Comparison of ENCODE assay signal across 7 mouse cellular contexts in the genomic region with DNA sequence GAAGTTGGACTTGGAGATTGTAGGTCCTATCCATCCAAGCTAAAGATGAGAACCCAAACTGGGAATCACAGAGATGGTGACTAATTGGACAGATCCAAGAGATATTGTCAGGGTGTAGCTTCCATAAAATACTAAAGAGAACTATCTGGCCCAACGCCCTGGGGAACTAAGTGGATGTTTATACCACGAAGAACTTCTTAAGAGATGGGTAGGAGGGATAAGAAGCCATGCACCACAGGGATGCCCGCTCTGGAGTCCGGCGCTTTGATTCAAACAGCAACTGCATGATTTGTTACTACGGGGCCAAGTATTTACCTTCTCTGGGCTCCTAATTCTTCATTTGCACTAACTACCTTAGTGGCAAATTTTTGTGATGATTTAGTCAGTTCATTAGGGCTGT. TPM values are rescaled to one million over a fixed set of nuclear protein-coding genes. Genes with fewer than 3 reads are reported as not detected.
DNase-seq lines count a peak whose midpoint lies in the region; ATAC-seq and TF ChIP-seq lines count a peak whose summit lies in the region.

No protein-coding gene starts in this region.

- intact Hi-C loops in left cerebral cortex, postnatal 25 days (cut with DNase I), result loop anchor here (1.0 kb wide), 1 partner anchor 40 kb away; the partner anchor contains the start of gene Ccna2

- H3K4me3 ChIP-seq in embryonic facial prominence, embryonic 13.5 days, result peak overlapping the region; percentile 73
- peak overlapping the region; percentile 73 for H3K4me3 ChIP-seq in hindbrain, postnatal 0 days (ENCODE audit: low read length)
- peak overlapping the region; percentile 70 for H3K4me3 ChIP-seq in midbrain, embryonic 14.5 days (replicated peaks; ENCODE audit: low read depth, low read length)

- 0 out of 2 replicates have a peak, but pooled peaks have one; percentile 6 for ATAC-seq in embryonic facial prominence, embryonic 13.5 days (ENCODE audit: insufficient number of reproducible peaks, insufficient read depth, low FRiP score, low TSS enrichment, low read depth)
- peak; percentile 21; the same call in 1 of the 2 replicates for ATAC-seq in hindbrain, postnatal 0 days
- peak; percentile 14 for ATAC-seq in midbrain, embryonic 14.5 days (ENCODE audit: low FRiP score, low TSS enrichment)

- no peaks in the 10 kb centered on the region for H3K36me3 ChIP-seq in embryonic facial prominence, embryonic 13.5 days
- 0 out of 2 replicates have a peak, but pooled peaks cover 6% of the 10 kb centered on the region for H3K36me3 ChIP-seq in hindbrain, postnatal 0 days (ENCODE audit: insufficient read depth, low read length)
- 0 out of 2 replicates have a peak, but pooled peaks cover 2% of the 10 kb centered on the region for H3K36me3 ChIP-seq in midbrain, embryonic 14.5 days (ENCODE audit: control insufficient read depth, insufficient read depth, low read length)

- H3K4me1 ChIP-seq in embryonic facial prominence, embryonic 13.5 days, result peaks cover 9% of the 10 kb centered on the region; the same call in 1 of the 2 replicates
- no peaks in the 10 kb centered on the region for H3K4me1 ChIP-seq in hindbrain, postnatal 0 days (ENCODE audit: insufficient read depth, low read length)
- H3K4me1 ChIP-seq in midbrain, embryonic 14.5 days (ENCODE audit: control insufficient read depth, insufficient read depth, low read length), result no peaks in the 10 kb centered on the region; the same call in 1 of the 2 replicates

- H3K9ac ChIP-seq in embryonic facial prominence, embryonic 13.5 days, result peak overlapping the region; percentile 87
- peak overlapping the region; percentile 80 for H3K9ac ChIP-seq in hindbrain, postnatal 0 days (replicated peaks; ENCODE audit: low read length)
- H3K9ac ChIP-seq in midbrain, embryonic 14.5 days (replicated peaks; ENCODE audit: low read length), result peak overlapping the region; percentile 84

- H3K4me2 ChIP-seq in embryonic facial prominence, embryonic 13.5 days, result peak overlapping the region; percentile 68
- peak overlapping the region; percentile 76 for H3K4me2 ChIP-seq in hindbrain, postnatal 0 days (ENCODE audit: low read depth, low read length)
- peak overlapping the region; percentile 68 for H3K4me2 ChIP-seq in midbrain, embryonic 14.5 days (ENCODE audit: low read length)

- no peaks in the 10 kb centered on the region for H3K9me3 ChIP-seq in embryonic facial prominence, embryonic 13.5 days
- H3K9me3 ChIP-seq in hindbrain, postnatal 0 days (ENCODE audit: low read length), result no peaks in the 10 kb centered on the region
- no peaks in the 10 kb centered on the region for H3K9me3 ChIP-seq in midbrain, embryonic 14.5 days (ENCODE audit: control insufficient read depth, low read length)

- H3K27me3 ChIP-seq in embryonic facial prominence, embryonic 13.5 days, result no peaks in the 10 kb centered on the region
- no peaks in the 10 kb centered on the region for H3K27me3 ChIP-seq in hindbrain, postnatal 0 days (ENCODE audit: insufficient read depth, low read length)
- no peaks in the 10 kb centered on the region for H3K27me3 ChIP-seq in midbrain, embryonic 14.5 days (ENCODE audit: control insufficient read depth, insufficient read depth, low read length)

- peak; percentile 7 to 18 for DNase-seq in left cerebral cortex, postnatal 25 days (ENCODE audit: low spot score in 2 of 2)
- no peak for DNase-seq in left cerebral cortex, adult 8-10 months (ENCODE audit: low spot score in 2 of 2)
- peak; percentile 10 for DNase-seq in hindbrain, postnatal 0 days (ENCODE audit: low spot score)
- DNase-seq in midbrain, embryonic 14.5 days, result peak; percentile 52
- no peak for DNase-seq in spleen, postnatal 36 days (ENCODE audit: low spot score in 2 of 2)
- no peak for DNase-seq in cerebellum, adult 9-11 months

- peak overlapping the region; percentile 66 for H3K27ac ChIP-seq in embryonic facial prominence, embryonic 13.5 days
- H3K27ac ChIP-seq in hindbrain, postnatal 0 days, result peak overlapping the region; percentile 82
- peak overlapping the region; percentile 86 for H3K27ac ChIP-seq in midbrain, embryonic 14.5 days (replicated peaks; ENCODE audit: low read depth, low read length)

- TF ChIP-seq CTCF in hindbrain, postnatal 0 days (IDR thresholded peaks at IDR 0.05; ENCODE audit: low read depth), result no peak

- WGBS in embryonic facial prominence, embryonic 13.5 days, result 6% methylated on average over 6 of the region's 6 CpGs
- 2% methylated on average over 6 of the region's 6 CpGs for WGBS in hindbrain, postnatal 0 days
- WGBS in midbrain, embryonic 14.5 days, result 2% methylated on average over 6 of the region's 6 CpGs

RNA-seq across cellular contexts. Expression of gene Bbs7, which starts 0.6 kb away (rescaled TPM):
- total RNA-seq in left cerebral cortex, postnatal 25 days (2021), result 10 to 100 TPM; 13.3 to 18.8 TPM
- 10 to 100 TPM; 15.3 to 18.1 (median 17.0) TPM for total RNA-seq in left cerebral cortex, adult 8-10 months (2022)
- polyA plus RNA-seq in embryonic facial prominence, embryonic 13.5 days (2015; fragmentation: Nextera tagmentation; extraction: Ambion mirVana), result 20.3 and 20.5 TPM in 2 replicates
- 9.2 and 12.1 TPM in 2 replicates for total RNA-seq in hindbrain, postnatal 0 days (2014; rRNA removed)
- polyA plus RNA-seq in hindbrain, postnatal 0 days (2015; fragmentation: Nextera tagmentation; extraction: Ambion mirVana), result 14.2 and 17.3 TPM in 2 replicates
- polyA plus RNA-seq in midbrain, embryonic 14.5 days (2014; fragmentation: Nextera tagmentation; extraction: Ambion mirVana), result 14.2 and 21.6 TPM in 2 replicates

RNA-seq across cellular contexts. Expression of gene Ccna2, which starts 40.7 kb away (rescaled TPM):
- 1 to 10 TPM; 1.4 to 1.7 TPM for total RNA-seq in left cerebral cortex, postnatal 25 days (2021)
- 1 to 10 TPM in 3 of 4 experiments, under 1 TPM in 1; 0.99 to 1.4 (median 1.1) TPM for total RNA-seq in left cerebral cortex, adult 8-10 months (2022)
- 171 and 175 TPM in 2 replicates for polyA plus RNA-seq in embryonic facial prominence, embryonic 13.5 days (2015; fragmentation: Nextera tagmentation; extraction: Ambion mirVana)
- total RNA-seq in hindbrain, postnatal 0 days (2014; rRNA removed), result 54.1 and 69.2 TPM in 2 replicates
- 30.9 and 34.7 TPM in 2 replicates for polyA plus RNA-seq in hindbrain, postnatal 0 days (2015; fragmentation: Nextera tagmentation; extraction: Ambion mirVana)
- polyA plus RNA-seq in midbrain, embryonic 14.5 days (2014; fragmentation: Nextera tagmentation; extraction: Ambion mirVana), result 24.7 and 55.1 TPM in 2 replicates

Comparison
In these comparisons a context has a peak if more than half of its experiments do, and no peak if none do; other contexts are left out.
1. DNase-seq: peak in left cerebral cortex, postnatal 25 days (2 of 2), hindbrain, postnatal 0 days (single experiment) and midbrain, embryonic 14.5 days (single experiment); none in left cerebral cortex, adult 8-10 months (0 of 2), spleen, postnatal 36 days (0 of 2) and cerebellum, adult 9-11 months (single experiment).
2. RNA of gene Ccna2, which starts 40.7 kb away (total RNA-seq): 54.1 to 69.2 TPM in hindbrain, postnatal 0 days; 1.4 to 1.7 TPM in left cerebral cortex, postnatal 25 days and 0.99 to 1.4 TPM in left cerebral cortex, adult 8-10 months; every median in the first group is over 10 times any median in the second.
3. Peak in every context shown above with its lines, with median percentiles within 50 percentile points of each other: ATAC-seq, H3K27ac ChIP-seq, H3K4me2 ChIP-seq, H3K4me3 ChIP-seq and H3K9ac ChIP-seq.